Mouse (Mus musculus): ENCODE measurements around the gene Speer4a.
"Not testable (repeated sequence)": the region's sequence is repeated elsewhere in the genome, so short reads cannot be mapped to it uniquely, and the experiment has no call there.

The Speer4a gene

GRCm38 (mm10) chr5:26039458-26039857 lies at the start of gene Speer4a:
Speer4a (minus strand) TSS chr5:26039558.
- DNase-seq (ENCODE audit: low read depth, low spot score) = not testable (repeated sequence)

GRCm38 (mm10) chr5:26079023-26079422 lies 39.7 kb upstream of the Speer4a start:
- not testable (repeated sequence) for DNase-seq (ENCODE audit: low read depth, low spot score)

GRCm38 (mm10) chr5:26070716-26071115 lies 31.4 kb upstream of the Speer4a start:
- peak; percentile 88 for DNase-seq (ENCODE audit: low read depth, low spot score)

GRCm38 (mm10) chr5:26058481-26058880 lies 19.1 kb upstream of the Speer4a start, which contains the start of gene Gm7347:
Gm7347 (minus strand) TSS chr5:26058581.
- DNase-seq (ENCODE audit: low read depth, low spot score) = not testable (repeated sequence)

- DNase-seq (ENCODE audit: low read depth, low spot score) = not testable (repeated sequence)
Measured at GRCm38 (mm10) chr5:26022816-26023215, 16.5 kb downstream of the Speer4a start, which contains the start of gene Gm5862. Gm5862 (minus strand) TSS chr5:26022916.

- DNase-seq (ENCODE audit: low read depth, low spot score) = not testable (repeated sequence)
Measured at GRCm38 (mm10) chr5:26007697-26008096, 31.7 kb downstream of the Speer4a start.

- DNase-seq (ENCODE audit: low read depth, low spot score) = peak; percentile 89
Measured at GRCm38 (mm10) chr5:26006937-26007695, 32.2 kb downstream of the Speer4a start.

- DNase-seq (ENCODE audit: low read depth, low spot score) = not testable (repeated sequence)
Measured at GRCm38 (mm10) chr5:26004698-26005097, 34.7 kb downstream of the Speer4a start, which contains the start of gene Gm1979. Gm1979 (minus strand) TSS chr5:26004798.

- not testable (repeated sequence) for DNase-seq (ENCODE audit: low read depth, low spot score)
Measured at GRCm38 (mm10) chr5:25988550-25988949, 50.8 kb downstream of the Speer4a start, which contains the start of gene Gm21698. Gm21698 (minus strand) TSS chr5:25988650.
